Mouse (Mus musculus): ENCODE results near the gene Smim5.
"Not testable (repeated sequence)": the region's sequence is repeated elsewhere in the genome, so short reads cannot be mapped to it uniquely, and the experiment has no call there.

Gene Smim5

DNA sequence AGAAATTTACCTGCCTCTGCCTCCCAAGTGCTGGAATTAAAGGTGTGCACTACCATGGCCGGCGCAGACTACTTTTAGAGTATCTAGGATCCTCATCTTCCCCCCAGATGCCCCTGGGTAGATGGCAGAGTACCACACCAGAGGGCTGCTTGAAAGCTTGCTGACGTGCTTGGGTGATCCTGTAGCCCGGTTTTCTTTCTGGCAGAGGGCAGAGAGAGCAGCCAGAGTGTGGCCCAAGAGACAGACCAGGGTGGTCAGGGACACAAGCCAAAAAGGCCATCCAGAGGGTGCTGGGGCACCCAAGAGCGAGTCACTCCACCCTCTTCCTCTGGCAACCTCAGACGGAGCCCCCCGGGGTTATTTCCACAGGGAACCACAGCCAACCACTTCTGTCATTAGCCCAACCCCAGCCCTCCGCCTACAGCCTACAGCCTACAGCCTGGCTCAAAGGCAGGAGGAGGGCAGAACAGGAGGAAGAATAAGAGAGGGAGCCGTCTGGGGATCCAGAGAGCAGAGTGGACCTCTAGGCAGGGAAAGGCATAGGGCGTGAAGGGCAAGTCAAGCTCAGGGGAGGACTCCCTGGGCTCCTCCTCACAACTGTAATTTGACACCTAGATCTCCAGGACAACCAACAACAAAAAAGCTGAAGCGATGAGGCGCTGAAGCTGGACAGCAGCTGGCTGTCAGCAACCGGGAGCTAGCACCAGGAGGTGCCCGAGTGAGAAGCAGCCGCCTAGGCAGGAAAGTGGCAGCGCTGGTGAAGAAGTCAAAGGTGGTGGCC, at the start of gene Smim5:
Gene Smim5, plus strand, starts transcription at position 481 of the 781 bp plus-strand sequence.
- peak; percentile 41 to 45 for DNase-seq (ENCODE audit: low spot score in 2 of 2)

DNA sequence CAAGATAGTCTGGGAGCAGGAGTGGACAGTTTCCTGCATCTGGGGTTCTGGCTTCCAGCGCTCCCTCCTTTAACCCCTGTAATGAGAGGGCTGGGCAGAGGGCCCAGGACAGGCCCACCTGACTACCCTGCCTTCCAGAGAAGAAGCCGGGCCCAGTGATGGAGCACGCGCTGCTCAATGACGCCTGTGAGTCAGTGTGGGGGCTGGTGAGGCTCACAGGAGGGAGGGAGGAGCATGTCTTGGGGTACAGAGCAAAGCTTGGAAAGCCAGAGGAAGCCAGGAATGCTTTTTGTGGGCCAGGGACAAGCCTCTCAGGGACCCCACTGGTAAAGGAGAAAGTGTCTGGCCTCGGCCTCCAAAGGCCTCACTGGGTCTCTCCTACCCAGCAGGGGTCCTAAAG, 45.1 kb upstream of the Smim5 start:
- DNase-seq (ENCODE audit: low spot score in 2 of 2) = no peak

DNA sequence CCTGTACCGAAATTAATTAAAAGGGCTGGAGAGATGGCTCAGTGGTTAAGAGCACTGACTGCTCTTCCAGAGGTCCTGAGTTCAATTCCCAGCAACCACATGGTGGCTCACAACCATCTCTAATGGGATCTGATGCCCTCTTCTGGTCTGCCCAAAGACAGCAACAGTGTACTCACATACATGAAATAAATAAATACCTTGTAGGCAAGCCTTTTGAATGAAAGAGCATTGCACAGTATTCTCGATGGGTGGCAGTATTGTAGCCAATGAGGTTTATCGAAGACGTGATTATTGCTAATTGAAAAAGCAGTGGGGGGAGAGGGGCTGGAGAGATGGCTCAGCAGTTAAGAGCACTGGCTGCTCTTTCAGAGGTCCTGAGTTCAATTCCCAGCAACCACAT, 42.6 kb upstream of the Smim5 start:
- not testable (repeated sequence) for DNase-seq (ENCODE audit: low spot score in 2 of 2)

DNA sequence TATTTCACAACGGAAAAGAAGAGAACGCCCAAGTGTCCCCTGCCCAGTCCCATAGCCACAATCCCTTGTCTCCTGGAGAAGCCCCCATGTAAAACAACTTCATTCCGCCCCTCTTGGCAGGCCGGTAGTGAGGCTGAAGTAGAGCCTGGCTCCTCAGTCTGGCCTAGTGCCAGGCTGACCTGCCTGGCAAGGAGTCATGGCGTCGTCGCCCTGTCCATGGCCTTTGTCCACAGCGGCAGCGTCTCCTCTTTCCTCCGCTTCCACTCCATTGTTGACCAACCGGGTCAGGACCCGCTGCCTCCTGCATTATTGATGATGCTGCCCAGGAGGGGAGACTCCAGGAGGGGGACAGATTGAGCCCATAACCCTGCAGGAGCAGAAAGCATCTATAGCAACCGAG, 41.8 kb upstream of the Smim5 start:
- DNase-seq (ENCODE audit: low spot score in 2 of 2) = no peak

DNA sequence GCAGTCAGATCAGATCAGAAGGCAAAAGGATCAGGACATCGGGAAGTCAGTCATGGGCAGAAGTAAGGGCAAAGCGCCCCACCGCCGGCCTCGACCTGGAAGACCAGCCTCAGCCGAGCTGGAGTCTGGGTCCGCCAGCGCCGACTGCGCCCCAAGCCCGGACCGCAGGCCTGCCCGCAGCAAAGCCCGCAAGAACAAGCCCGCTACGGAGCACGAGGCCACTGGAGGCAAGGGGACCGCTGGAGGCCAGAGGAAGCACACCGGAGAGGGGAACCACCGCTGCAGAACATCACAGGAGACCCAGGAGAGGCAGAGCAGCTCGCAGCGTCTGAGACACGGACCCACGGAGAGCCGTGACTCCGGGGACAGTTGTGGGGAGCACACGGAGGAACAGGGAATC, 41.4 kb upstream of the Smim5 start, which contains the start of gene Myo15b:
Gene Myo15b, plus strand, starts transcription at position 53 of the 400 bp plus-strand sequence.
- DNase-seq (ENCODE audit: low spot score in 2 of 2) = no peak

DNA sequence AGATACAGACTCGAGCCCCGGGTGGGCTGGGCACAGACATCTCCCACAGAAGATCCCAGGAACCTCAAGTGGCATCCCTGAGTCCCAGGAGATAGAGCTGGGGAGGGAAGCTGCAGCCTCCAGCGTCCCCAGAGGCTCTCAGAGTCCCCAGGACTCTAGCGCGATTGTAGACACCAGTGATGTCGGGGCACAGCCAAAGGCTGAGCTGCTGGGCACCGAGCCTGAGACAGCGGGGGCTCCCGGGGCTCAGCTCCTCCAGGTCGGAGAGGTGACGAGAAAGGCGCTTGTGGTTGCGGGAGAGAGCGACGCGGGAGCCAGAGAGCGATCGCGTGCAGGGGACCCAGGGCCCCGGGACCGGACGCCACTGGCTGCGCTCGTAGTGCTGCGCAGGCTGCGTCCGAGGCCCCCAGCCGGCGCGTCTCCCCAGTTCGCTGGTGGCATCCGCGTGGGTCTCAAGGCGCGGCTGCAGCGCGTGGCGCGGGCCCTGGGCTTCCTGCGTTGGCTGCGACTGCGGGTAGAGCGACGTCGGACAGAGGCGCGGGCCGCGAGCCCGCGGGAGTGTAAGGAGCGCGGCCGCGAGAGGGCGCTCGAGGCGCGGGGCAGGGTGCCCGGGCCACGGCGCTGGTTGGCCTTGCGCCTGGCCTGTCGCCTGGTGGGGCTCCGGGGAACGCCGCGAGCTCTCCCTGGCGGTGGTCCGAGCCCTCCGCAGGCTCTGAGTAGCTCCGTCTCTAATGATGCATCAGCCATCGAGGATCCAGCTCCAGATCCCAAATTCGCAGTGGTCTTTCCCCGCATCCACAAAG, 40.4 kb upstream of the Smim5 start:
- DNase-seq (ENCODE audit: low spot score in 2 of 2) = peak; percentile 66 to 85

DNA sequence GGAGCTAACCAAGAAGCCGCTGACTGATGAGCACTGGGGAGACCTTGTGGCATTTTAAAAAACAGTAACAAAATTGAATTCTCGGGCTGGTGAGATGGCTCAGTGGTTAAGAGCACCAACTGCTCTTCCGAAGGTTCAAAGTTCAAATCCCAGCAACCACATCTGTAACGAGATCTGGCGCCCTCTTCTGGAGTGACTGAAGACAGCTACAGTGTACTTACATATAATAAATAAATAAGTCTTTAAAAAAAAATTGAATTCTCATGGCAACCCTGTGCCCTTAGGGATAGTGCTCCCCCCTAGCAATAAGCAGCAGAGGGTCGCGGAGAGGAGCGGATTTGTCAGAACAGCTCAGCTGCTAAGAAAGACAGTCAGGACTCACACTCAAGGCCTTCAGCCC, 35.9 kb upstream of the Smim5 start:
- DNase-seq (ENCODE audit: low spot score in 2 of 2) = no peak

DNA sequence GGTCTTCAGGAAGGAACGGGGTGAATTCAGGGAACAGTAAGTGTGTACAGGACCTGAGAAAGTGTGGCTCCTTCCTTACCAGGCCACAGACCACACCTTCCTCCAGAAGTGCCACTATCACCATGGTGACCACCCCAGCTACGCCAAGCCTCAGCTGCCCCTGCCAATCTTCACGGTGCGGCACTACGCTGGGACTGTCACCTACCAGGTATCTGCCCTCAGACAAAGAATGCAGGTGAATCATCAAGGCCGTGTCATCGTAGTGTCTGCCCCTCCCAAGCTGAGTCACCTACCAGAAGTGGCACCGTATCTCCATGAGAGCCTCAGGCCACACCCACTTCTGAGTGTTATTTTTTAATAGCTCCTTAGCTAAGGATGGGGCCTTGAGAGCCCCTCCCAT, 30.4 kb upstream of the Smim5 start:
- no peak for DNase-seq (ENCODE audit: low spot score in 2 of 2)

DNA sequence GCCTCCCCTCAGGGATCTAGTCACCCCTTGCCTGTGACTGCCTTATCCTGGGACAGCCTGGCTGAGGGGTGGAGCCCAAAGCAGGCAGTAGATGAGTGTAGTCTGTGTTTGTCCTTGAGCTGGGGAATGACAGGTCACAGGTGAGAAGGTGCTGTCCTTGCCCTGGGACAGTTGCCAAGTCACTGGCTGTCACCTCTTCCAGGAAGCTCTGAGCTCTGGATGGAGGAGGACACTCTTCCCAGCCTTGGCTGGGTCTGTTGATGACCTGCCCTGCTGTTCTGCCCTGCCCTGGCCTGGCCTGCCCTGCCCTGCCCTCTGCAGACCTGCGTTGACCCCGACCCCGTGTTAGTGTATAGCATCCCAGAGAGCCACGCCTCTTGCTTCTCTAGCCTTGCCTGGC, 27.3 kb upstream of the Smim5 start:
- no peak for DNase-seq (ENCODE audit: low spot score in 2 of 2)

DNA sequence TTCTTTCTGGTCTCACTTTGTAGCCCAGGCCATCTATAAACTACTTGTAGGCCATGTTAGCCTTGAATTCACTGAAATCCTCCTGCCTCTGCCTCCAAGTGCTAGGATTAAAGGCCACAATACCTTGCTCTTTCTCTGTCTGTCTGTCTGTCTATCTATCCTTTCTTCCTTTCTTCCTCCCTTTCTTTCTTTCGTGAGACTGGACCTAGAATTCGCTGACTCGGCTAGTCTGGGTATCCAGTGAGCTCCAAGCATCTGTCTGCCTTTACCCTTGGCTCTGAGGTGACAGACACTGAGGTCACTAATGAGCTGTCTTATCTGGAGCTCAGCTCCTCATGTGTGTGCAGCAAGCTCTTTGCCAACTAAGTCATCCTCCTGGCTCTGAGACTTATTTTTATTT, 23.8 kb upstream of the Smim5 start:
- no peak for DNase-seq (ENCODE audit: low spot score in 2 of 2)

DNA sequence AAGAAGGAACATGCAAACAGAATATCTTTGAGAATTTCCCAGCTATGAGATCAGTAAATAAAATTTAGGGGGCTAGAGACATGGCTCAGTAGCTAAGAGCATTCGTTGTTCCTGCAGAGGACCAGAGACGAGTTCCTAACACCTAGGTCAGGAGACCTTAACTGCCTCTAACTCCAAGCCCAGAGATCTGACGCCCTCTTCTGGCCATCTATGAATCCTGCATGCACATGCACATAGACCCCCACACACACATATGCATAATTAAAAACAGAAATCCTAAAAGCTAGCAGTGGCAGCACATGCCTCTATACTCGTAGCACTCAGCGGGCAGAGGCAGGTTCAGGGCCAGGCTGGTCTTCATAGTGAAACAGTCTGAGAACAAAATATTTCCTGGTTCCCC, 23.3 kb upstream of the Smim5 start:
- DNase-seq (ENCODE audit: low spot score in 2 of 2) = no peak

DNA sequence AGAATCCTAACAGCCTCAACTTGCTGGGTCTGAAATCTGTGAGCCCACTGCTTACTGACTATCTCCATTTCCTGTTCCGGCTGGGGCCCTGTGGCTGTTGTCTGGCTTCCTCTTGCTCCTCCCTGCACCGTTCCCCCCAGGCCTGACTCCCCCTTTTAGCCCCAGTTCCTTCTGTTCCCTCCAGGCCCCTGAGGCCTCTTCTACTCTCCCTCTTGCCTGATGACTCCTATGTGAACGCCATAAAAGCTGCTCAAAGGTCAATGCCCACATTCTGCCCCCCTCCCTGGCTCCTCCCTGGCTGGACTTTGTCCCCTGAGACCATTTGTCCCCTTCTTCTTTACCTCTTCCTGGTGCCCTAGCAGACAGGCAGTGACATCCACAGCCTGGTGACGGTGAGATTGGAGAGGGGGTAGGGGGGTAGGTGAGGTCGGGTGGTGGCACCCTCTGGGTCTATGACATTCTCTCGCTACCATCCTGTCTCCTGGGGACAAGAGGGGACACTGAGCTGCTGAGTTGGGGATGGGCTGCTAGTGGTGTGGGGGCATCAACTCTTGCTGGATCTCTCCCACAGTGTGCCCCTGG, 22.5 kb upstream of the Smim5 start:
- DNase-seq (ENCODE audit: low spot score in 2 of 2) = no peak

DNA sequence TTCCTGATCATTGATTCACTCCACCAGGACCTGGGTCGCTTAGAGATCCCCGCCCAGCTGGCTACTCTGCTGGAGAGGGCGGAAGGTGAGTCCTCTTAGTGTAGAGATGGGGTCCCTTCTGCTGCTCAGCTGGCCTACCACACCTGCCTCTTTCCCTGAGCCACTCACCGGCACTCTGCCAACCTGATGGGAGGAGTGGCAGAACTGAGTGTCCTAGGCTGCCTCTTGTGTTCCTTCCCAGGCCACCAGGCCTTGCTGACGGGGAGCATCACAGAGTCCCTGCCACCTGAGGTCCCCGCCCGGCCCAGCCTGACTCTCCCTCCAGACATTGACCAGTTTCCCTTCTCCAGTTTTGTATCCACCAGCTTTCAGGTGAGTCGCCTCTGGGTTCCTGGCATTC, 21.7 kb upstream of the Smim5 start:
- no peak for DNase-seq (ENCODE audit: low spot score in 2 of 2)

DNA sequence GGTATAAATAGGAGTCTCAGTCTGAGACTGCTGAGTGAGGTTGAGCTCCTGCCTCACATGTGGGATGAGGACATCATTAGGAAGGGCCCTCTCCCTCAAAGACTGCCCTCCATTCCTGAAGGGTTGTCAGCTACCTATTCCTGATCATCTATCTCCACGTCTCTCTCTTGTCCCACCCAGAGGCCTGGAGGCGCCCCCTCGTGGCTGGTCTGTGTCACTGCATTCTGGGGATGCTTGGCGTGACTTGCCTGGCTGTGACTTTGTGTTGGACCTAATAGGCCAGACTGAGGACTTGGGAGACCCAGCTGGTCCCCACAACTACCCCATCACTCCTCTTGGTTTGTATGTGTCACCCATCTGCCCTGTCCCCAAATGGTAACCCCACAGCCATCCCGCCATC, 18.8 kb upstream of the Smim5 start:
- DNase-seq (ENCODE audit: low spot score in 2 of 2) = peak in 1 of 2 experiments; percentile 61

DNA sequence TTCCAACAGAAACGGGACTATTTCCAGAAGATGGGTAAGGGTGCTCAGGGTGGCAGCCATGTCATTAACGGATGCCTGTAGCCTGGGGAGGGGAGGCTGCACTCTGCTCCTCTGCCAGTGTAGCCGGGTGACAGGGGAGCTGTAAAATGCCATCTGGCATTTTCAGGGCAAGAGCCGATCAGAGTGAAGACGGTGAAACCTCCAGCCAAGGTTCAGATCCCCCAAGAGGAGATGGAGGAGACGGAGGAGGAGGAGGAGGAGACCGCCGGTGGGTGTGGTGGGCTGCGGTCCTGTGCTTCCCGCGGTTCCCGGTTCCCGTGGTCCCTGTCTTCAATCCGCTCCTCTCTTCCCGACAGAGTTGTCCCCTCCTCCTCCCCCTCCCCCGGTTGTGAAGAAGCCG, 16.5 kb upstream of the Smim5 start:
- no peak for DNase-seq (ENCODE audit: low spot score in 2 of 2)

DNA sequence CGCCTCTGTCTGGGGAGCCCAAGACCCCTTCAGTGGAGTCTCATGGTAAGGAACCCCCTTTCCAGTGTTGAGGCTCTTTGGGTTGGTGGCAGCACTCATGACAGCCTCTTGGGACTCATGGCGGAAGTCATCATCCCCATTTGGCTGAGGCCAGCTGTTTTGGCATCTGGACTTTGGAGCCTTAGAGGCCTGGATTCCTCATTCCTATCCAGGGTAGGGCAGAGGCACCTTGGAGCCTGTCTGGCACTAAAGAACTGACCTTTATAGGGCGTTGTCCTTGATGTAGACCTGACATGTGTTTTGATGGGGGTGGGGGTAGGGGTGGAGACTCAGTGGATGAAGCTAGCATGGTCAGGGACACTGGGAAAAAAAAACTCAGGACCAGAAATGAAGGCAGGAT, 15.4 kb upstream of the Smim5 start:
- DNase-seq (ENCODE audit: low spot score in 2 of 2) = no peak

DNA sequence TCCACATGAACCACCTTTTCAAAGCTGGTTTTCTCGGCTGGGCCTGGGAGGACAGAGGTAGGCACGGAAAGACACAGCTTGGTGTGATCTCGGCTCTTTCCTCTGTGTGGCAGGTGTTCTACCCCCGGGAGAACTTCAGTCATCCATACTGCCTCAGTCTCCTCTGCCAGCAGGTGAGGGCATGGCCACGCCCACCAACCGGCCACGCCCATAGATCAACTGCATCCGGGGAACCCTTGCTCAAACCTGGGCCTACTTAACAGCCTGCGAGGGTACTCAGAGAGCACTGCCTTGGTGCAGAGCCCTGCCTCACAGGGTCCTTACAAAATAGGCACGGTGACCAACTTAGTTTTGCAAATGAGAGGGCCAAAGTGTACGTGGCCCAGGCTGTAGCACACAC, 14.5 kb upstream of the Smim5 start:
- DNase-seq (ENCODE audit: low spot score in 2 of 2) = no peak

DNA sequence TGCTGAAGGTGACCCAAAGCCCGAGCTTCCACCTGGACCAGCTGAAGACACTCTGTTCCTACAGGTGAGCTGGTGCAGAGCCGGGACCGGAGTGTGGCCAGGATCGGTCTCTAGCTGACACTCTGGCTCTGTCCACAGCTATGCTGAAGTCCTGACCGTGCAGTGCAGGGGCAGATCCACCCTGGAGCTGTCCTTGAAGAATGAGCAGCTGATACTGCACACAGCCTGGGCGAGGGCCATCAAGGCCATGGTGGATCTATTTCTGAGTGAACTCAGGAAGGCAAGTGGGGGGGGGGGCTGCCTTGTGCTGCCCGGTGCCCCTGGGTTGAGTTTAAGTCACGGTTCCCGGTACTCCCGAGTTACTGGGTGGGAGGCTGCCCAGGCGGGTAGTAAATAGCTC, 13.3 kb upstream of the Smim5 start:
- DNase-seq (ENCODE audit: low spot score in 2 of 2) = no peak

DNA sequence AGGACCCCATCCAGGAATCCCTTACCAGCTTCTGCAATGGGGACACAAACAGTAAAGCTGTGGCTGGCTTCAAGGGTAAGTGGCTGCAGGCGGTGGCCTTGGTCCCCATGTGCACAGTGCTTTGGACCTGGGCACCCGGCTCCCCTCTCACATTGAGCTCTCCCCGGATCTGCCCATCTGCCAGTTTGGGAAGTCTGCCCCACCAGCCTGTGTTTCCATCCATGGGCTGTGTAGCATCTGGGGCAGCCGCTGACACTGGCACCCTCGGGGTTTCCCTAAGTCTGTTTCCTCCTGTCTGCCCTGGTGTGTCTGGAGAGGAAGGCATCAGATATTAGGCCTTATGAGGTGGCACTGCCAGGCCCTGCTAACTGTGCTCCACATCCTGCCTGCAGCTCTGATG, 11.7 kb upstream of the Smim5 start:
- DNase-seq (ENCODE audit: low spot score in 2 of 2) = no peak

DNA sequence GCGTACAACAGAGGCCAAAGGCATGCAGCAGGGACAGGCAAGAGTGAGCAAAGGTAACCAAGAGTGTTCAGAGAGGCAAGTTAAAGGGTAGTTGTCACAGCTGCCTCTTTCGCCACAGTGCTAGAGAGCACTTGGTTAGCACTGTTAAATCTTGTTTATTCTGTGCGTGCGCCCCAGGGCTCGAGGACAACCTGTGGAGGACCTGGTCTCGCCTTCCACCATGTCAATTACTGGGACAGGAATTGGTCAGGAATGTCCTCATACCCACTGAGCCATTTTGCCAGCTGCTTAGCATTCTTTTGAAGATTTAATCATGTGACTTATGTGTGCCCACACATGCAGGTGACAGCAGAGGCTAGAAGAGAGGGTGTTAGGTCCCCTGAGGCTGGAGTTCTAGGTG, 10.6 kb upstream of the Smim5 start:
- DNase-seq (ENCODE audit: low spot score in 2 of 2) = no peak

DNA sequence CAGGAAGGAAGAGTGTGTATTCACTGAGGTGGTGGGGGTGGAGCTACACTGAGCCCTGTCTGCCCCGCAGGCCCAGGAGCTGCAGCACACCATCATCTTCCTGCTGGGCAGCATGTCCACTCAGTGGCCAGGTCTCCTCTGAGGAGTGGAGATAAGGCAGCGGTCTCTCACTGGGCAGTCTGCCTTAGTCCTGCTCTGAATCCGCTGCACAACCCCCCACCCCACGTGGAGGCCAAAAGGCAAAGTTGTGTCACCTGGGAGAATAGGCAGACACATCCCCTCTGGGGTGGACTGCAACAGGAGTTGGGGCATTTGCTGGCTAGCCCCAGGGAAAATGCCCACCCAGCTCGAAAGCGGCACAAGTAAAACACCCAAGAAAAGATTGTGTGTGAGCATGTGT, 7.6 kb upstream of the Smim5 start:
- DNase-seq (ENCODE audit: low spot score in 2 of 2) = no peak

DNA sequence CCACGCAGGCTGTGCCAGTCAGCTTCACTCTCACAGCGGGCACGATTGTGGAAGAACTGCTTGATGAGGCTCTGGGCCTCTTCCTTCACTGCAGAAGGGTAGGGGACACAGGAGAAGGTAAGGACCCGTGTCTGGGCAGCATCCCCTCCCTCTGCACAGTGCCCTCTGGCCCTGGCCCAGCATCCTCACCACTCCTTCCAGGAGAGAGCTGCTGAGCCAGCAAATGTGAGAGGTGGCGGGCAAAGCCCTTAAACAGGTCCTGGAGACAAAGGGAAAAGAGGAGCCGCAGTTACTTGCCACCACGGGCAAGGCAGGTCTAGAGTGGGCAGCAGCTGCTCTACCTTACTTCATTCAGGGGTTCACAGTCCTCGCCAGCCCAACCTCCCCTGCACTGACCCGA, 6.7 kb upstream of the Smim5 start:
- no peak for DNase-seq (ENCODE audit: low spot score in 2 of 2)
